Mouse (Mus musculus): ENCODE data around the gene Tbc1d22a. TPM values are rescaled to one million over a fixed set of nuclear protein-coding genes. Genes with fewer than 3 reads are reported as not detected.

Gene Tbc1d22a
- polyA plus RNA-seq, 1 experiment, result 19.5 TPM

- Histone ChIP-seq H3K4me1 (ENCODE audit: control insufficient read depth, insufficient read depth, low read length) (no peaks in the 10 kb centered on the region; the same call in 1 of the 2 replicates), H3K4me3 (ENCODE audit: control insufficient read depth, low read depth, low read length) (no peak overlapping the region), H3K27ac (ENCODE audit: control insufficient read depth, insufficient read depth, low read depth, low read length) (no peak overlapping the region), H3K27me3 (ENCODE audit: control insufficient read depth, insufficient read depth, low read length) (no peaks in the 10 kb centered on the region), H3K36me3 (ENCODE audit: control insufficient read depth, insufficient read depth, low read length) (no peaks in the 10 kb centered on the region)
- TF ChIP-seq POLR2A (IDR thresholded peaks at IDR 0.05; ENCODE audit: control insufficient read depth, low read depth, low read length) (no peak), CTCF (IDR thresholded peaks at IDR 0.05; ENCODE audit: control insufficient read depth, insufficient read depth, insufficient replicate concordance, low read depth, low read length) (no peak)
Observed at GRCm38 (mm10) chr15:86364948-86365658, 150.8 kb downstream of the Tbc1d22a start.

GRCm38 (mm10) chr15:86366726-86367125 lies 152.5 kb downstream of the Tbc1d22a start:
- Histone ChIP-seq H3K36me3 (ENCODE audit: control insufficient read depth, insufficient read depth, low read length) (no peaks in the 10 kb centered on the region), H3K27ac (ENCODE audit: control insufficient read depth, insufficient read depth, low read depth, low read length) (no peak overlapping the region), H3K27me3 (ENCODE audit: control insufficient read depth, insufficient read depth, low read length) (no peaks in the 10 kb centered on the region), H3K4me1 (ENCODE audit: control insufficient read depth, insufficient read depth, low read length) (no peaks in the 10 kb centered on the region; the same call in 1 of the 2 replicates), H3K4me3 (ENCODE audit: control insufficient read depth, low read depth, low read length) (no peak overlapping the region)
- TF ChIP-seq POLR2A (IDR thresholded peaks at IDR 0.05; ENCODE audit: control insufficient read depth, low read depth, low read length) (no peak), CTCF (IDR thresholded peaks at IDR 0.05; ENCODE audit: control insufficient read depth, insufficient read depth, insufficient replicate concordance, low read depth, low read length) (no peak)

- H3K36me3 ChIP-seq (ENCODE audit: control insufficient read depth, insufficient read depth, low read length), result no peaks in the 10 kb centered on the region
- no peaks in the 10 kb centered on the region for H3K27me3 ChIP-seq (ENCODE audit: control insufficient read depth, insufficient read depth, low read length)
- TF ChIP-seq CTCF (IDR thresholded peaks at IDR 0.05; ENCODE audit: control insufficient read depth, insufficient read depth, insufficient replicate concordance, low read depth, low read length) (no peak), POLR2A (IDR thresholded peaks at IDR 0.05; ENCODE audit: control insufficient read depth, low read depth, low read length) (no peak)
- no peak overlapping the region for H3K4me3 ChIP-seq (ENCODE audit: control insufficient read depth, low read depth, low read length)
- H3K4me1 ChIP-seq (ENCODE audit: control insufficient read depth, insufficient read depth, low read length), result no peaks in the 10 kb centered on the region; the same call in 1 of the 2 replicates
- no peak overlapping the region for H3K27ac ChIP-seq (ENCODE audit: control insufficient read depth, insufficient read depth, low read depth, low read length)
Observed at GRCm38 (mm10) chr15:86367247-86367646, 153.0 kb downstream of the Tbc1d22a start.

GRCm38 (mm10) chr15:86370846-86371245 lies 156.6 kb downstream of the Tbc1d22a start:
- TF ChIP-seq CTCF (IDR thresholded peaks at IDR 0.05; ENCODE audit: control insufficient read depth, insufficient read depth, insufficient replicate concordance, low read depth, low read length) (no peak), POLR2A (IDR thresholded peaks at IDR 0.05; ENCODE audit: control insufficient read depth, low read depth, low read length) (no peak)
- Histone ChIP-seq H3K27ac (ENCODE audit: control insufficient read depth, insufficient read depth, low read depth, low read length) (no peak overlapping the region), H3K27me3 (ENCODE audit: control insufficient read depth, insufficient read depth, low read length) (no peaks in the 10 kb centered on the region), H3K4me1 (ENCODE audit: control insufficient read depth, insufficient read depth, low read length) (no peaks in the 10 kb centered on the region), H3K4me3 (ENCODE audit: control insufficient read depth, low read depth, low read length) (no peak overlapping the region), H3K36me3 (ENCODE audit: control insufficient read depth, insufficient read depth, low read length) (no peaks in the 10 kb centered on the region)

- H3K36me3 ChIP-seq (ENCODE audit: control insufficient read depth, insufficient read depth, low read length), result no peaks in the 10 kb centered on the region
- TF ChIP-seq POLR2A (IDR thresholded peaks at IDR 0.05; ENCODE audit: control insufficient read depth, low read depth, low read length) (no peak), CTCF (IDR thresholded peaks at IDR 0.05; ENCODE audit: control insufficient read depth, insufficient read depth, insufficient replicate concordance, low read depth, low read length) (no peak)
- H3K4me1 ChIP-seq (ENCODE audit: control insufficient read depth, insufficient read depth, low read length), result no peaks in the 10 kb centered on the region
- no peak overlapping the region for H3K27ac ChIP-seq (ENCODE audit: control insufficient read depth, insufficient read depth, low read depth, low read length)
- no peak overlapping the region for H3K4me3 ChIP-seq (ENCODE audit: control insufficient read depth, low read depth, low read length)
- no peaks in the 10 kb centered on the region for H3K27me3 ChIP-seq (ENCODE audit: control insufficient read depth, insufficient read depth, low read length)
Observed at GRCm38 (mm10) chr15:86375262-86375661, 161.0 kb downstream of the Tbc1d22a start.

- Histone ChIP-seq H3K4me1 (ENCODE audit: control insufficient read depth, insufficient read depth, low read length) (no peaks in the 10 kb centered on the region), H3K27ac (ENCODE audit: control insufficient read depth, insufficient read depth, low read depth, low read length) (no peak overlapping the region), H3K27me3 (ENCODE audit: control insufficient read depth, insufficient read depth, low read length) (no peaks in the 10 kb centered on the region), H3K36me3 (ENCODE audit: control insufficient read depth, insufficient read depth, low read length) (no peaks in the 10 kb centered on the region), H3K4me3 (ENCODE audit: control insufficient read depth, low read depth, low read length) (no peak overlapping the region)
- TF ChIP-seq CTCF (IDR thresholded peaks at IDR 0.05; ENCODE audit: control insufficient read depth, insufficient read depth, insufficient replicate concordance, low read depth, low read length), result no peak
- no peak for TF ChIP-seq POLR2A (IDR thresholded peaks at IDR 0.05; ENCODE audit: control insufficient read depth, low read depth, low read length)
Observed at GRCm38 (mm10) chr15:86375860-86376394, 161.7 kb downstream of the Tbc1d22a start.

- H3K27ac ChIP-seq (ENCODE audit: control insufficient read depth, insufficient read depth, low read depth, low read length), result no peak overlapping the region
- no peaks in the 10 kb centered on the region for H3K36me3 ChIP-seq (ENCODE audit: control insufficient read depth, insufficient read depth, low read length)
- TF ChIP-seq POLR2A (IDR thresholded peaks at IDR 0.05; ENCODE audit: control insufficient read depth, low read depth, low read length), result no peak
- no peak for TF ChIP-seq CTCF (IDR thresholded peaks at IDR 0.05; ENCODE audit: control insufficient read depth, insufficient read depth, insufficient replicate concordance, low read depth, low read length)
- H3K4me1 ChIP-seq (ENCODE audit: control insufficient read depth, insufficient read depth, low read length), result no peaks in the 10 kb centered on the region
- H3K4me3 ChIP-seq (ENCODE audit: control insufficient read depth, low read depth, low read length), result no peak overlapping the region
- no peaks in the 10 kb centered on the region for H3K27me3 ChIP-seq (ENCODE audit: control insufficient read depth, insufficient read depth, low read length)
Observed at GRCm38 (mm10) chr15:86383278-86383677, 169.0 kb downstream of the Tbc1d22a start.

Data from testis, adult 2 months (tissue).